Mouse (Mus musculus) ES-Bruce4 (cell line): Measurements from ENCODE around the gene Cbx5. TPM values are rescaled to one million over a fixed set of nuclear protein-coding genes. Genes with fewer than 3 reads are reported as not detected.

Source experiments
- H3K27ac ChIP-seq: 2 replicates; pipeline ENCODE4 v1.5.1; 2012; ENCODE audit warnings: low read length, inconsistent platforms; ENCODE audit not compliant: insufficient read depth
- H3K27me3 ChIP-seq: 2 replicates; pipeline ENCODE4 v1.6.1; 2012; ENCODE audit warnings: mild to moderate bottlenecking, low read length, inconsistent platforms; ENCODE audit not compliant: control insufficient read depth, poor library complexity, insufficient read depth, severe bottlenecking
- H3K36me3 ChIP-seq: 2 replicates; pipeline ENCODE4 v1.6.1; 2012; ENCODE audit warnings: inconsistent platforms, mild to moderate bottlenecking, low read length, moderate library complexity; ENCODE audit not compliant: control insufficient read depth, poor library complexity, insufficient read depth, severe bottlenecking
- H3K4me1 ChIP-seq: one replicate; pipeline ENCODE4 v1.8.1; 2011; ENCODE audit warnings: low read length; ENCODE audit not compliant: control insufficient read depth, insufficient read depth
- H3K4me3 ChIP-seq: 2 replicates; pipeline ENCODE4 v1.5.1; 2011; ENCODE audit warnings: low read depth, mild to moderate bottlenecking, low read length
- H3K9ac ChIP-seq: 2 replicates; pipeline ENCODE4 v1.6.1; 2012; ENCODE audit warnings: low read depth, mild to moderate bottlenecking, inconsistent platforms; ENCODE audit not compliant: poor library complexity, severe bottlenecking
- H3K9me3 ChIP-seq: replicated peaks from 2 replicates; pipeline ENCODE4 v1.6.1; 2012; ENCODE audit warnings: mild to moderate bottlenecking, low read length, inconsistent platforms; ENCODE audit not compliant: control insufficient read depth, poor library complexity, insufficient read depth, severe bottlenecking
- CTCF ChIP-seq: IDR thresholded peaks from one replicate; pipeline ENCODE4 v1.8.1; 2011; ENCODE audit warnings: low read depth, low read length
- EP300 ChIP-seq: IDR thresholded peaks from 2 replicates; pipeline ENCODE4 v1.6.1; 2011; ENCODE audit warnings: low read depth, low read length; ENCODE audit not compliant: insufficient read depth
- POLR2A ChIP-seq: IDR thresholded peaks from one replicate; pipeline ENCODE4 v1.8.1; 2011; ENCODE audit warnings: low read length; ENCODE audit not compliant: insufficient read depth
- polyA plus RNA-seq: library from polyadenylated mRNA; stranded (reverse); fragments of >200 nt; gene quantifications from 2 replicates; pipeline ENCODE4 v1.2.4, GENCODE M21; 2011; ENCODE audit warnings: low read depth; ENCODE audit not compliant: missing spikeins, insufficient read depth, insufficient read length

Gene Cbx5
- polyA plus RNA-seq, 1 experiment = 317 TPM

- Histone ChIP-seq H3K9me3 (no peaks in the 10 kb centered on the region), H3K9ac (no peak overlapping the region), H3K27me3 (no peaks in the 10 kb centered on the region), H3K4me3 (no peak overlapping the region), H3K27ac (no peak overlapping the region), H3K4me1 (no peaks in the 10 kb centered on the region), H3K36me3 (peaks cover 30% of the 10 kb centered on the region)
- TF ChIP-seq CTCF (no peak), POLR2A (no peak), EP300 (no peak)
Measured at GRCm38 (mm10) chr15:103190083-103190482, 49.5 kb downstream of the Cbx5 start.

GRCm38 (mm10) chr15:103187803-103188202, 51.8 kb downstream of the Cbx5 start:
- no peak overlapping the region for H3K27ac ChIP-seq

GRCm38 (mm10) chr15:103185462-103186198, 54.0 kb downstream of the Cbx5 start:
- Histone ChIP-seq H3K36me3 (peaks cover 10% of the 10 kb centered on the region), H3K9me3 (no peaks in the 10 kb centered on the region), H3K4me1 (no peaks in the 10 kb centered on the region), H3K27me3 (no peaks in the 10 kb centered on the region), H3K27ac (no peak overlapping the region), H3K9ac (no peak overlapping the region), H3K4me3 (no peak overlapping the region)
- TF ChIP-seq EP300 (no peak), CTCF (peak; percentile 82)

More at GRCm38 (mm10) chr15:103187803-103188202, 51.8 kb downstream of the Cbx5 start:
- TF ChIP-seq POLR2A (no peak), CTCF (no peak), EP300 (no peak)
- Histone ChIP-seq H3K4me1 (no peaks in the 10 kb centered on the region), H3K9ac (no peak overlapping the region), H3K4me3 (no peak overlapping the region), H3K36me3 (peaks cover 20% of the 10 kb centered on the region), H3K9me3 (no peaks in the 10 kb centered on the region), H3K27me3 (no peaks in the 10 kb centered on the region)

- Histone ChIP-seq H3K4me3 (peak overlapping the region; percentile 19; the same call in 1 of the 2 replicates), H3K4me1 (no peaks in the 10 kb centered on the region), H3K27me3 (no peaks in the 10 kb centered on the region), H3K9ac (no peak overlapping the region), H3K9me3 (no peaks in the 10 kb centered on the region), H3K27ac (no peak overlapping the region), H3K36me3 (no peaks in the 10 kb centered on the region)
- no peak for TF ChIP-seq EP300
- TF ChIP-seq CTCF = peak; percentile 43
- no peak for TF ChIP-seq POLR2A
Measured at GRCm38 (mm10) chr15:103183651-103184610, 55.7 kb downstream of the Cbx5 start.

GRCm38 (mm10) chr15:103183135-103183534, 56.5 kb downstream of the Cbx5 start:
- TF ChIP-seq CTCF = peak; percentile 80
- no peak for TF ChIP-seq POLR2A
- peak; percentile 62; the same call in 1 of the 2 replicates for TF ChIP-seq EP300
- no peaks in the 10 kb centered on the region for H3K4me1 ChIP-seq
- H3K27me3 ChIP-seq = no peaks in the 10 kb centered on the region

More at GRCm38 (mm10) chr15:103183135-103183534, 56.5 kb downstream of the Cbx5 start:
- Histone ChIP-seq H3K9ac (peak overlapping the region; percentile 54), H3K9me3 (no peaks in the 10 kb centered on the region), H3K27ac (no peak overlapping the region), H3K4me3 (peak overlapping the region; percentile 84), H3K36me3 (no peaks in the 10 kb centered on the region)
